Mouse (Mus musculus): Measurements from ENCODE around the gene Exosc1. TPM values are rescaled to one million over a fixed set of nuclear protein-coding genes. Genes with fewer than 3 reads are reported as not detected.

The Exosc1 gene
- total RNA-seq, 2 experiments from 2014 or later, result 26.1 to 26.7 TPM

GRCm38 (mm10) chr19:41883882-41884281, 49.3 kb downstream of the Exosc1 start:
- DNase-seq (ENCODE audit: low spot score in 2 of 2), result no peak

DNA sequence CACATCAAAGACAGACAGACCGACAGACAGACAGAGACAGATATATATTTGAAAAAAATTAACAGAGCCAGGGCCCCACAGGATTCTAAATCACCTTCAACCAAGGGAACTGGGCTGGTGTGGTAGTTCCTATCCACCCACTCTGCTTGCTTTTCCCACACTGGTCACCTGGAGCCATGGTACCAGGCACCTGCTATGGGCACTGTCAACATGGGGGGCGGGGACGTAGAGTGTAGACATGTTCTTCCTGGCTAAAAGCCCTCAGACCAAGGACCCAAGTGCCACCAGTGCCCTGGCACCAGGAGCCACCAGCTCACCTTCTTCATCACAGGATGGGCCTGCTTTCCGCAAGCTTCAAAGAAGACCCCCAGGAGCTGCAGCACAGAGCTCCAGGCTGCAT, 51.4 kb downstream of the Exosc1 start:
- no peak for DNase-seq (ENCODE audit: low spot score in 2 of 2)

DNA sequence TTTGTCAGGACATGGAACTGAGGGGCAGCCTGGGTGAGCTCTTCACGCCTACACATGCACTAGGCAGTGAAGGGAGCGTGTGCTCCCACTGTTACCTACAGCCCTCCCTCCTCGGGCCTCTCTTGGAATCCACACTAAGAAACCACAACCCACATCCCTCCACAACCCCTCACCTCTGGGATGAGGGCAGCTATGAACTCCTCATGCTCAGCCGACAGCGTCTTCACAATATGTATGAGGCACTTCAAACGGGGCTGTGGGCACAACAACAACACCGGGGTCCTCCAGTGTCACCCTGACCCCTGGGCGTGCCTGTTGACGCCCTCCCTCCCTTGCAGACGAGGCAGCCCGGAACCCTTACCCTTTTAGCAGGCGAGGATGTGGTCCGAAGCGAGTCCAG, 58.9 kb downstream of the Exosc1 start:
- no peak for DNase-seq (ENCODE audit: low spot score in 2 of 2)

Other genes starting within 250 kb of the Exosc1 start
- 100 to 1,000 TPM; 143 to 146 TPM for gene Slit1, start 189.8 kb downstream of the Exosc1 start, total RNA-seq (2021)
- 1 to 10 TPM; 3.5 to 4.1 TPM for gene Arhgap19, start 131.4 kb downstream of the Exosc1 start, total RNA-seq (2021)
- 10 to 100 TPM; 19.7 to 20.6 TPM for gene Frat1, start 103.5 kb downstream of the Exosc1 start, total RNA-seq (2021)
- 10 to 100 TPM; 18.2 to 20.9 TPM for gene Frat2, start 85.3 kb downstream of the Exosc1 start, total RNA-seq (2021)
- gene Rrp12, start 37.2 kb downstream of the Exosc1 start, total RNA-seq (2021), result 10 to 100 TPM; 33.4 to 34.0 TPM
- 100 to 1,000 TPM; 569 to 570 TPM for gene Pgam1, start 21.5 kb downstream of the Exosc1 start, total RNA-seq (2021)
- gene Zdhhc16, start 57 bp upstream of the Exosc1 start, total RNA-seq (2021), result 10 to 100 TPM; 53.1 to 56.1 TPM
- gene Mms19, start 47.7 kb upstream of the Exosc1 start, total RNA-seq (2021), result 10 to 100 TPM; 29.2 to 37.6 TPM
- 10 to 100 TPM; 15.6 to 17.0 TPM for gene Ubtd1, start 48.3 kb upstream of the Exosc1 start, total RNA-seq (2021)
- under 1 TPM; 0.30 to 0.45 TPM for gene Ankrd2, start 102.6 kb upstream of the Exosc1 start, total RNA-seq (2021)
- gene Hoga1, start 112.2 kb upstream of the Exosc1 start, total RNA-seq (2021), result 1 to 10 TPM; 7.3 to 9.8 TPM
- gene 4933411K16Rik, start 118.8 kb upstream of the Exosc1 start, total RNA-seq (2021), result 1 to 10 TPM; 1.3 to 1.5 TPM
- 10 to 100 TPM; 60.5 to 64.9 TPM for gene Morn4, start 152.9 kb upstream of the Exosc1 start, total RNA-seq (2021)
- 10 to 100 TPM; 54.0 to 54.7 TPM for gene Pi4k2a, start 157.0 kb upstream of the Exosc1 start, total RNA-seq (2021)
- gene Avpi1, start 195.6 kb upstream of the Exosc1 start, total RNA-seq (2021), result 10 to 100 TPM; 18.6 to 19.2 TPM
- gene Marveld1, start 214.0 kb upstream of the Exosc1 start, total RNA-seq (2021), result 1 to 10 TPM; 9.2 TPM
- gene Zfyve27, start 230.5 kb upstream of the Exosc1 start, total RNA-seq (2021), result 10 to 100 TPM; 95.0 to 99.2 TPM

Data from layer of hippocampus, postnatal 14 days (tissue).